Mouse (Mus musculus) thymus, postnatal 4 days (tissue): Measurements from ENCODE around the gene Nfatc2ip.
A peak's percentile ranks its signal among the peaks of the same experiment; 100 is the strongest.

ENCODE experiments used
- DNase-seq: peaks from one replicate; pipeline ENCODE4 v3.0.0; 2021

Gene Nfatc2ip

DNA sequence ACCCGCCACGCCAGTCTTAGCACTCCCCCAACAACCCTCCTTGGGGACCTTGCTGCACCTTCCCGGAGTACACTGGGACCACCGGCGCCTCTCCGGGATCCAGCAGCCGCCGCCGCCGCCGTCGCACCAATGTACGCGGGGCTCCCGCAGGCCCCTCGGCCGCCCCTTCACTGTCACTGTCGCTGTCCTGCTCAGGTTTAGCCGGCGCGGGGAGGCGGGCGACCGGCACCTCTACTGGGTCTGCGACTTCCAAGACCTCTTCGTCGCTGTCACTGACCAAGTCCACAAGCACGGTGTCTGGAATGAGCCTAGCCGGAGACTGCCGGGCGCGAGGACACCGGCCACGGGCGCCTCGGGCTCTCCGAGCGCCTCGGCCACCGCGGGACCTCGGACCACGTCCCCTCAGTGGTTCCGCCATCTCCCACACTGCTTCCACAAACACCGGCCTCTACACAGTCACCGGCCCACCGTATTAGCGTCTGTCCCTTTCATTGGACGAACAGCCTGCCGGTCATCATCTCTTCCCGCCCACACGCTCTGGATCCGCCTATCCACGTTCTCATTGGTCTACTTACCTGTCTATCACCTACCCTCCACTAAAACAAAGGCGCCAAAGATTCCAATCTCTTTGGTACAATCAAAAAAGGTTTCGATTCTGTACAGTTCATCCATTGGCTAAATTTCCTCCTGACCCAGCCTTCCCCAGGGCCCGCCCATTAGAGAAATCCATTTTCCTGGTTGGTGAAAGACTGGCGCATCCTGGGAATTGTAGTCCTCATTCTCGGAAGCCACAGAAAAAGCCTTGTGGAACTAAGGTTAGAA lies at the start of gene Nfatc2ip:
Gene Nfatc2ip, minus strand, starts transcription at position 440 of the 822 bp plus-strand sequence.
- peak; percentile 90 for DNase-seq

DNA sequence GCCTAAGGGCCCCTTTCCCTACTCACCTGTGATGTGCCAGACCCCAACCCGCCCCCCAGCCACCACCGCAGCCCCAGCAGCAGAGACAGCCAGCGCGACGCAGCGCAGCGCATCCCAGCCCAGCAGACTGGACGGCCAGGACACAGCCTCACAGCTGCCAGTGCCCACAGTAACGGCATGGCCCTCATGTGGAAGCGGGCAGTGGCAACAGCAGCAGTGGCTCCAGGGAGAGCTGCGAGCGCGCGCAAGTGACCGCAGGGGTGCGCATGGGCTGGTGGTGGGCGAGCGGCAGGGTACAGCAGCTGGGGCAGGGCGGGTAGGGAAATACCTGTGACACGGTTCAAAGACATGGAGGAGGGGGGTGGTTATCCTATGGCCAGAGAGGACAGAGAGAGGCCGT lies 49.7 kb upstream of the Nfatc2ip start:
- no peak for DNase-seq

DNA sequence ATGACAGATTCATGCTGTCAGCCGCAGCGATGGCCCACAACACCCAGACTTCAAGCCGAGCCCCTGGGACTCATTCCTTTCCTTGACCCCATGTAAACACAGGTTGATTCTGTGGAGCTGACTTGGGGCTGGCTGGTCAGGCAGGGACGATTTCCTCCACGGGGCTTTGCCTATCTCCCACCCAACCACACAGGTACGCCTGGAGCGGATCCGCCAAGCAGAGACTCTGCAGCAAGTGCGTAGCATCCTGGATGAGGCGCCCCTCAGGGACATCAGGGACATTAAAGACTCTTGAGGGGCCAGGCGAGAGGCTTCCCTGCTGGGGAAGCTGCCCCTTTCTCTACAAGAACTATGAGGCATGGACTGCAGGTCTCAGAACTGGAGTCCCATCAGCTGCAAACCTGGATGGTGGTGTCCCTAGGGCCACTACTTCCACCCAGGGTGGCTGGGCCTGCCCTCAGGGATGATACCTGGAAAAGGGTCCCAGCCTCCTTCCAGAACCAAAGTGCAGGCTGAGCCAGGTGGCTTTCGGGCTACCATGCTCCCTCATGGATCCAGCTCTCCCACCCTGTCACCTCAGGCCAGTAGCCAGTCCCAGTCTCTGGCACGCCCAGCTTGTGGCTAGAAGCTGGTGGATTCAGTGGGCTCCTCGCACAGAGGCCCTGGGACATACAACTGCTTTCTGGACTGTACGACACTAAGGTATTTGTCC lies 48.7 kb upstream of the Nfatc2ip start:
- no peak for DNase-seq

DNA sequence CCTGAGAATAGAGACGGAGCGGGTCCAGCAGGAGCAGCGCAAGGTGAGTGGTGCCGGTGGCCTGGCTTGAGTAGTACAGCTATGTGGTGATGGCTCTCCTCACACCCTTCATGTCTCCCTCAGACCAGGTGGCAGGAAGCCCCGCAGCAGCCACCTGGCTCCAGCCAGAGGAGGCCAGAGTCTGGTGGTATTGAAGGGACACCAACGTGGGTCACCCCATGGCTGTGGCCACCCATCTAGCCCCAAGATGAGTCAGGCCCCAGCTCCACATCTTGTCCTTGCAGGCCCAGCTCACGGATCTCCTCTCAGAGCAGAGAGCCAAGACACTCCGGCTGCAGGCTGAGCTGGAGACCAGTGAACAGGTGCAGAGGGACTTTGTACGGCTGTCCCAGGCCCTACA lies 48.0 kb upstream of the Nfatc2ip start:
- no peak for DNase-seq

DNA sequence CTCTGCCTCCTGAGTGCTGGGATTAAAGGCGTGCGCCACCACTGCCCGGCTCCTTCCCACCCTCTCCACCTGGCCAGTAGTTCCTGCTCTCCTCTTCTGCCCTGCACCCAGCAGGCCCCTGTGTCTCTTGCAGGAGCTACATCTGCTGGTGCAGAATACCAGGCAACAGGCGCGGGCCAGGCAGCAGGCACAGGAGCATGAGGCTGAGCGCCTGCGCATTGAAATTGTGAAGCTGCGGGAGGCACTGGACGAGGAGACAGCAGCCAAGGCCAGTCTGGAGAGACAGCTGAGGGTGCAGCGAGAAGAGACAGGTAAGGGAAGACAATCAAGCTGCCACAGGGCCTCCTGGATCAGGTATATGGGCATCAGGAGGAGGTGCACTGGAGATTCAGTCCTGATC lies 47.5 kb upstream of the Nfatc2ip start:
- DNase-seq: no peak

DNA sequence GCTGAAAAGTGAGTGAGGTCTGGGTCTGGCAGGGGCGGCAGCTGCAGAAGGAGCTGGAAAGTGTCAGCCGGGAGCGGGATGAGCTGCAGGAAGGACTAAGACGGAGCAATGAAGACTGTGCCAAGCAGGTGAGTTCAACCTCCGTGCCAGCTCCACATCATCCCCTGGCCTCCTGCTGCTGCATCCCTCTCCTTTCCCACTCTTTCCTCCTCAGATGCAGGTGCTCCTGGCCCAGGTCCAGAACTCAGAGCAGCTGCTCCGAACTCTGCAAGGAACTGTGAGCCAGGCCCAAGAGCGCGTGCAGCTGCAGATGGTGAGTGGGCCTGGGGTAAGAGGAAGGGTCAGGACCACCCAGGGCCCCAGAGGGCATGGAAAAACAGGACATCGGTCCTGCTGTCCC lies 43.6 kb upstream of the Nfatc2ip start:
- DNase-seq: no peak

DNA sequence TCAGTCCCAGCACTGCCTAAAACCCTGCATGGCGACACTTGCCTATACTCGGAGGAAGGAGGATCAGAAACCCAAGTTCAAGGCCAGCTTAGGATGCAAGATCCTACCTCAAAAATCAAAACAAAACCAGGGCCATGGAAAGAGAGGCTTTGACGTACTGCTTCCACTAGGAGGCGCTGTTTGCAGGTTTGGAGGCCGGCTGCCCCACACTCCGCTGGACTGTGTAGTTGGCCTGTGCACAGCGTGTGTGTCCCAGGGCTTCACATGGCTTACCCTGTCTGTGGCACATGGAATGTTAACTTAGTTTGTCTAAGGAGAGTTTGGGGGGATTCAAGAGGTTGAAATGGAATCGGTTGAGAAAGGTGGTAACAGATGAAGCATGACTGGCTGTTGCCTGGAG lies 40.3 kb upstream of the Nfatc2ip start:
- DNase-seq: peak; percentile 86

DNA sequence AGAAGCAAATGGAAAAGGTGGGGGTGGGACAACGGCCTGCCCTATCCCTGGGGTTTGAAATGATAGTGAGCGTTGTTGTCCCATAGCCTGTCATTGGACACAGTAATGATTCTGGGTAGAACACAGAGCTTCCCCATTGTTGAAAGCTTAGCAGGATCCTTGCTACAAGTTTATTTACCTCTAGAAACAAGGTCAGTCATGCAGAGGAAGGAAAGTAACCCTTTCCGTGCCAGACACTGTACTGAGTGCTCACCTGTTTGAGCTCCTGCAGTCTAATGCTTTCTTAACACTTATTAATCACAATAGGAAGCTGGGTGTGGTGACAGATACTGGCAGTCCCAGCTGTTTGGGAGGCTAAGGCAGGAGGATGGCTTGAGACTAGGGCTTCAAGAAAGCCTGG lies 39.3 kb upstream of the Nfatc2ip start:
- no peak for DNase-seq

DNA sequence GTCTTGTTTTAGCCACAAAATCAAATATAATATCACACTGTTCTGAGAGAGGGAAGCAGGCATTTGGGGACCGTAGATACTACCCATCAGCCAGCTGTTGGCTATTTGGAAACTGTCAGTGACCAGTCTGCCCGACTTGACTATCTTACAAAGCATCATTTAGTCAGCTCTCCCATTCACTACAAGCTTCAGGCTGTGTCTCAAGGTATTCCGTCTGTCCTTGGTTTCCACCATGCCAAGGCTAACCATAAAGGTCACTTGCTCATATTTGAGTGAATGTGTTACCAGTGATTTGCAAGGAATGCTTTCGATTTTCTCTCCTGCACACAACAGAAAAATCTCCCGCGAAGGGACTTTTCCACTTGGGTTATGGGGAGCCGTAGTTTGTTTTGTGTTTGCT lies 38.2 kb upstream of the Nfatc2ip start:
- no peak for DNase-seq

DNA sequence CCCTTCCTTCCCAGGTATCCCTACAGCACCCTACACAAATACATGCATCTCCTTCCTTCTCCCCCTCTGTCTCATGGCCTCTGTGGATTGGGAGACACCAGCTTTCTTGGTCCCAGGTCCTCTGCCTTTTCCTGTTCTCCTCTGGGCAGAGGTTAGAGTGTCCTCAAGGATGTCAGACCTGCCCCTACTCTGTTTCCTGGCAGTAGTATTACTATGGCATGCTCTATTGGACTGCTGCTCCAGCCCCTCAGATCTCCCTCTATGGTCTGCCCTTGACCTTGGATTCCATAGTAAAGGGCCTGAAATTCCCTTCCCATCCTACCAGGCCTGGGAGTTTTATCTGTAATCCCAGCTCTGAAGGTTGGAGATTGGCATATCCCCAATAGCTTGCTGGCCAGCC lies 33.6 kb upstream of the Nfatc2ip start:
- no peak for DNase-seq

DNA sequence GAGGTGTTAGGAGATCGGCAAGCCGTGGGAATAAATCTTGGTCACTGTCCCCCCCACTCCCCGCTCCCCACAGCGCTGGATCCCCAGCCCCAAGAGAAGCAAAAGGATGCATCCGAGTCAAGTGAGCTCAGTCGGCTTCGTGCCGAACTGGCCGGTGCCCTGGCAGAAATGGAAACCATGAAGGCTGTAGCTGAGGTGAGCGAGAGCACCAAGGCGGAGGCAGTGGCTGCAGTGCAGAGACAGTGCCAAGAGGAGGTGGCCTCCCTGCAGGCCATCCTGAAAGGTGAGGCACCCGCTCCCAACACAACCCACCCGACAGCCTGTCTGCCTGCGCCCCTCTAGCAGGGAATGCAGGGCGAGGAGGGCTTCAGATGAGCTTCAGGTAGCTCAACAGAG lies 33.0 kb upstream of the Nfatc2ip start:
- no peak for DNase-seq

DNA sequence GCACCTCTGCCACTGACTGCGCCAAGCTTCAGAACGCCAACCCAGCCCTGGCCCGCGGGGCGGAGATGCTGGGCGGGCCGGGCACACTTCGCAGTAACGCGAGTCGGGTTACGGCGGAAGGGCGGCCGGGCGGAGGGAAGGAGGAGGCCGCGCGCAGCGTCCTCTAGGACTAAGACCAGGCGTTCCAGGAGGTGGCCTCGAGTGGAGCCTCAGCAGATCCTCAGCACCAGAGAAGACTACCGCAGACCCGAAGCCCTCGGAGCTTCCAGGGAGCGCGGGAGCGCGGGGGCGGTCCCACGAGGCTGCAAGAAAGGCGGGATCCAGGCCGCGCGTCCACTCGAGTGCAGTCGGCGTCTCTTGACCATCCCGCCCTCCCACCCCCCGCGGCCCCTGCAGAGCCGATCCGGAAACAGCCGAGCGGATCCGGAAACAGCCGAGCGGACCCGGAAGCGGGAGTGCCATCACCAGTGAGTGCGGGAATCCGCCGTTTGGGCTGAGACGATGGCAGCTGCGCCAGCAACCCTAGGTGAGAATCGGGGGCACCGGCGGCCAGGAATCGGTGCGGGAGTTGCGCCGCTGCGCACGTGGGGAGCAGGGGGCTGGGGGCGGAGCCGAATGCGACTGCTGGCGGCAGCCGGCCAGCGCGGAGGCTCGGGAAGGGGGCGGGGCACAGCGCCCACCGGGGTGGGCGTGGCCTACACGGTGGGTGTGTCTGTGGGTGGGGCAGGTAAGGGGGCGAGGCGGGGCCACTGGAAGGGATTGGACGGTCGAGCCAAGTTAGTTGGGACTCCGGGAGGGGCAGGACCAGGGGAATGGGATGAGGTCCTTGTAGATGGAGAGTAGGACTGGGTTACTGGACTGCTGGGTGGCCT lies 32.3 kb upstream of the Nfatc2ip start, which contains the start of gene Rabep2:
Gene Rabep2, plus strand, starts transcription at position 129 of the 872 bp plus-strand sequence.
- DNase-seq: peak; percentile 98

DNA sequence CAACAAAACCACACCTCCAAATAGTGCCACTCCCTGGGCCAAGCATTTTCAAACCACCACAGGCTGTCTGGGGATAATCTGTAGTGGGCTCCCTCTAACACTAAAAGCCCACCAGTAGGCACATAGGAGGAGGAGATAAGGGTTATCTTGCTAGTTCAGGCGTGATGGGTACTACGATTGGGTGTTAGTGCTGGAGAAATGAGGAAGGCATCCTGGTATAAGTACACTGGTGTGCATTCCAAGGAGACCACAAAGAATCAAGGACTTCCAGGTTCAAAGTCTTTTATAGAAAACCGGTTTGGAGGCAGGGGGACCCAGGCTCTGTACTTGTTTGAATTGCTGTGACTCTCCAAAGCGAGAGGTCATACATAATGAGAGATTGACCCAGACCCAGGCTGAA lies 31.6 kb upstream of the Nfatc2ip start:
- no peak for DNase-seq

DNA sequence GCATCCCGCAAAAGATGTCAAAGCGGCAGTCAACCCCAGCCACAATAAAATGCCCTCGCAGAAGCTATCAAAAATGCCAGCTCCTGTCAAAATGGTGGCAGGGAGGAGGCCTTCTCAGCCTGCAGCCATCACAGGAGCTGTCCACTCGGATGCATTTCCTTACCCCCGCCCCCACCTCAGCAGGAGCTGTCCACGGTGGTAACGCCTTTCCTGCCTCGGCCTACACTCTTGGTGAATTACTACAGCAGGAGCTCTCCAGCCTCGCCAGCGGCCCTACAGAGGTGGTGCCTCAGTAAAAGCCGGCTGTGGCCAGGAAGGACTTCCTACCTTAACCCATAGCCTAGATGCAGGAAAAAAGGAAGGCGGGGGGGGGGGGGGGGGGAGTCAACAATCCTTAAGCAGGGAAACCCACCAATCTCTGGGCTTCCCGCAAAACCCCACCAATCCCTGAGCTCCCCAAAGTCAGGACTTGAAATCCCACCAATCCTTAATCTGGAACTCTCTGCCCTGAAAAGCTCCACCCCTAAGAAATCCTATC lies 30.9 kb upstream of the Nfatc2ip start:
- DNase-seq: no peak

DNA sequence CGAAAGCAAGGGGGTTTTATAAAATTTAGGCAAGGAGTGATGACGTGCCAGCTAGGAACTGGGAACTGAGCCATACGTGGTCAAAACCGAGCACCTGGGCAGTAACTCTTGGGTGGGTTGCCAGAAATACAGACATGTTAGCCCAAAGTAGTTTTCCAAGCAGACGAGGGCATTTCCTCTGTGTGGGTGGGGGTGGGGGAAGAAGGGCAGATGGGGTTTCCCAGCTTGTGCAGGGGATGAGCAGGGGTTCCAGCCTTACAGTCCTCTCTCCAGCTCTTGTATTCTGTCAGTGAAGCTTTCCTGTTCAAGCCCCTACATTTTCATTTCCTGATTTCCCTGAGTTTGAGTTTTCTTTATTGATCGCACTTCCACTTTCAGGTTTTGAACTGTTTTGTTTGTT lies 27.6 kb upstream of the Nfatc2ip start:
- DNase-seq: no peak

DNA sequence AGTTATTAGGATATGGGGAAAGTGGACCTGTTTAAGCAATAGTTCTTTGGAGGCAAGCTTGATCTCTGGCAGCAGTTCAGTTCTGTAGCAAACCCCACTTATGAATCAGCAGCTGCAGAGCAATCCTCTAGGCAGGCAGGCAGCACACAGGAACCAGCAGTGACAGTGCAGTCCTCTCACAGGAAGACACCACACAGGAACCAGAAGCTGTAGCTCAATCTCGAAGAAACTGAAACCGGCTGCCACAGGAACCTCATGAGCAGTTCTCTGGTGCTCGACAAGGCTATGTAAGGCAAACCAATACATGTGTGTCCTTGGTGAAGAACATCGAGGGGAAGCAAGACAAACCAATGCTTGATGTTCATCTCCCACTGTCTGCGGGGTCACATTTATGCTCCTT lies 25.2 kb upstream of the Nfatc2ip start:
- no peak for DNase-seq

DNA sequence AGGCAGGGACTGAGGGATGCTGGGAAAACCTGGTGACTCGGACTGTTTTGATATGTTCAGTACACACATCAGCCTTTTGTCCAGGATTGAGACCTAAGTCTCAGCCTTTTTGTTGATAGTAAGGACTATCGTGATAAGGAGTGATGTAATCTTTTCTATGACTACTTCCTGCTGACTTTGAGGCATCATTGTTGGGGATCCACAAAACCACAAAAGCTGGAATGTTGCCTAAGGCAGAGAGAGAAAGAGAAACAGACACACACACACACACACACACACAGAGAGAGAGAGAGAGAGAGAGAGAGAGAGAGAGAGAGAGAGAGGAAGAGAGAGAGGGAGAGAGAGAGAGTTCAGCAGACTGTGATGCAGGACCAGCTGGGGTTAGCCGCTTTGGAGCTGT lies 22.0 kb upstream of the Nfatc2ip start:
- no peak for DNase-seq

DNA sequence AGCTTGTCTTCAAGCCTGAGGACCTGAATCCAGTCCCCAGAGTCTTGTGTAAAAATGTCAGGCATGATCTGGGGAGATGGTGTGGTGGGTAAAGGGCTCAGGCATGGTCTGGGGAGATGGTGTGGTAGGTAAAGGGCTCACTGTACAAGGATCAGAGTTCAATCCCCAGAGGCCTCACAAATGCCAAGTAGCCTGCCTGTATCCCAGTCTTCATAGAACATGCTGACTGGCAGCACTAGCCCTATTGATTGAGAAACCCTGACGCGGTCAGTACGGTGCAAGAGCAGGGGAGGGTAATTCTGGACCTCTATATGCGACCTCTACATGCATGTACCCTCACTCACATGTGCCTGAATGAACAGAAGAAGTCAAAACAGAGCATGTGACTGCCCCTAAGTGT lies 21.1 kb upstream of the Nfatc2ip start:
- DNase-seq: no peak

DNA sequence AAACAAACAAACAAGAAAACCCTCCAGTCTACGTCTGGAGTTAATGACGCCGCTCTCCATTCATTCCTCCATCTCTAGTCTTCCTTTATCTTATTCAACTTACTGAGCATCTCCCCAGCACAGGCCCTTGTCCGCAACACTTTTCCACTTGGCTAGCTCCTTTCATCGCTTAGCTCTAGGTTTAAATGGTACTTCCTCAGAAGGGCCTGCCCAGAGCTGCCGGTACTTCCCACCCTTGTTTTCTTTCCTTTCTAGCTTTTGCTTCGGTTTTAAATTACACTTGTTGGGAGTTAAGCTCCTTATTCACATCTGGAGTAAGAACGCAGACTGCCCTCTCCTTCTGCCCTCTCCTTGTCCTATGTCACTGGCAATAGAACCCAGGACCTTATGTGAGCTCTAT lies 20.5 kb upstream of the Nfatc2ip start:
- no peak for DNase-seq

DNA sequence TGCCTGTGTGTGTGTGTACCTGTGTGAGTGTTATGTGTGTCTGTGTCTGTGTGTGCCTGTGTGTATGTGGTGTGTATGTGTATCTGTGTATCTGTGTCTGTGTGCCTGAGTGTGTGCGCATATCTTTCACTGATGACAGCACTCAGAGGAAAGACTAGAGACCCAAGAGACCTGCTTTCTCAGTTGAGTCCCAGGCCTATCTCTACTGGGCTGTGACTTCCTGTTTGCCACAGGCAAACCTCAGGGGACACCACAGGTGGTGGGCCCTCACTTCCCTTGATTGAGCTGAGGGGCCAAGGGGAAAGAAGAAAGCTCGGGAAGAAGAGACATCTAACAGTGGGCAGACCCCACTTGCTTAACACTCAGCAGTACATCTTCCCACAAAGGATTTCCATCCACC lies 20.1 kb upstream of the Nfatc2ip start:
- DNase-seq: peak; percentile 51

DNA sequence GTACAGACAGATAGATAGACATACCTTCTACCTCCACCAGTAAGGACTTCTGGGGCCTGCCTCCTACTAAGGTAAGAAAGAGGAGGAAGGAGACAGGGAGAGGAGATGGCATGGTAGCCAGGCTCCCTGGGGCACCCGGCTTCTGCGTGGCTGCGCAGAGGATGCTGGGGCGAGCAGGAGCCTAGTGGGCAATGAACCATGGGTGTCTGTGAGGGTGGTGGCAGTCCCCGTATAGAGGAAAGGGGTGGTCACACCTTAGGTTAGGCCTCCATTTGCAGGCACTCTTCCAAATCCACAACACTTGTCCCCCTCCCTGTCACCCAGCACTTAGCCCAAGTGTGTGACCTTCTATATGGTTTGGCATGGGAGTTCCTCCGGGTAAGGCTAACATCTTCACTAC lies 18.2 kb upstream of the Nfatc2ip start, which contains the start of gene Cd19:
Gene Cd19, minus strand, starts transcription at position 165 of the 400 bp plus-strand sequence.
- no peak for DNase-seq

DNA sequence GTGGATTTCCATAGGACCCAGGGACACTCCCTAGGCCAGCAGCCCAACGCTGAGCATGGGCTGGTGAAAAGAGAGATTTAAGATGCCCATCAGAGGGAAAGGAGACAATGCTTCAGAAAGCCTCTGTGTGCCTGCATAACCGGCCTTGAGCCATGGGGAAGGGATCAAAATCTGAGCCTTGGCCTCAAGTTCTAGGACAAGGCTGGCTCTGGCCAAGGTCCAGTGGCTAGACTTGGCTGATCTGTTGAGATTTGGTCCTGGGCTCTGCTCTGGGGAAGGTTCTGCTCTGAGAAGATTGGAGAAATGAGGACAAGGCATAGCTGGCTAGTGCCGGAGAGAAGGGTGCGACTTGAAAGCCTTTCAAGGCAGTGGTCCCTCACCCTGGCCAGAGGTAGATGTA lies 14.5 kb upstream of the Nfatc2ip start:
- DNase-seq: no peak

DNA sequence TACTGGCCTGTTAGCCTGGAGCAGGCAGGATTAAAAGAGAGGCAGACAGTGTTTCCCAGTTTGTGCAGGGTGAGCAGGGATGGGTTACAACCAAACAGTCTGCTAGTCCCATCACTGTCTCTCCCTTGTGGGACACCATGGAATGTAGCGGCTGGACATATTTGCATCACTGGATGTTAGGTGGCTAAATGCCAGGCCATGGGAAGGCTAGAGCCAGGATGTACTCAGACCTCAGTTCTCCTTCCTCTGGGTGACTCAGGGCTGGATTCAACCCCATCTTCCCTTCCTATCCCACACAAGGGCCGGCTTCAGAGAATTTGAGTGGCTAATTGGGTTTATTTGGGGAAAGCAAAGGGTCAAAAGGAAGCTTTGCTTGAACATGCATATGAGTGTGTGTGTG lies 12.1 kb upstream of the Nfatc2ip start:
- DNase-seq: no peak
